Mouse (Mus musculus) bone marrow, adult 2 months (tissue): Measurements from ENCODE around the gene Spata32.

Experiments used
- CTCF ChIP-seq: fragments of 200-500 bp; IDR thresholded peaks from 2 replicates; pipeline ENCODE4 v1.5.1; 2011; ENCODE audit warnings: low read length, control low read depth; ENCODE audit not compliant: control insufficient read depth, insufficient read depth
- POLR2A ChIP-seq: fragments of 200-500 bp; IDR thresholded peaks from 2 replicates; pipeline ENCODE4 v1.6.1; 2011; ENCODE audit warnings: low read depth, mild to moderate bottlenecking, control low read depth, low read length, borderline replicate concordance; ENCODE audit not compliant: control insufficient read depth

GRCm38 (mm10) chr11:103184891-103185290 is 33.3 kb downstream of the Spata32 start:
- TF ChIP-seq POLR2A = no peak
- peak; percentile 54 for TF ChIP-seq CTCF
